Mouse (Mus musculus) limb, embryonic 11.5 days (tissue): ENCODE results near the gene 4933430I17Rik. TPM values are rescaled to one million over a fixed set of nuclear protein-coding genes. Genes with fewer than 3 reads are reported as not detected.
A peak's percentile ranks its signal among the peaks of the same experiment; 100 is the strongest.
"Not testable (repeated sequence)": the region's sequence is repeated elsewhere in the genome, so short reads cannot be mapped to it uniquely, and the experiment has no call there.

ENCODE experiments used
- ATAC-seq: fragments of 200-750 bp; cut with Nextera tagmentation; 2 replicates; pipeline ENCODE4 v1.8.0; 2017; ENCODE audit warnings: low read depth; ENCODE audit not compliant: insufficient number of reproducible peaks, low FRiP score, low TSS enrichment
- DNase-seq: peaks from one replicate; pipeline ENCODE4 v3.0.0-alpha.2; 2015; ENCODE audit warnings: low spot score
- H3K27ac ChIP-seq: fragments of 300-500 bp; sonication (generic); replicated peaks from 2 replicates; pipeline ENCODE4 v1.5.1; 2014; ENCODE audit warnings: low read depth, mild to moderate bottlenecking, low read length
- H3K27me3 ChIP-seq: fragments of 300-500 bp; sonication (generic); 2 replicates; pipeline ENCODE4 v1.6.1; 2014; ENCODE audit warnings: mild to moderate bottlenecking, low read length, mixed read lengths; ENCODE audit not compliant: control insufficient read depth, insufficient read depth
- H3K36me3 ChIP-seq: fragments of 300-500 bp; sonication (generic); 2 replicates; pipeline ENCODE4 v1.6.1; 2014; ENCODE audit warnings: mild to moderate bottlenecking, low read length, moderate library complexity, mixed read lengths; ENCODE audit not compliant: control insufficient read depth, insufficient read depth
- H3K4me1 ChIP-seq: fragments of 300-500 bp; sonication (generic); 2 replicates; pipeline ENCODE4 v1.6.1; 2014; ENCODE audit warnings: low read length, mixed read lengths; ENCODE audit not compliant: control insufficient read depth, insufficient read depth
- H3K4me2 ChIP-seq: fragments of 300-500 bp; sonication (generic); 2 replicates; pipeline ENCODE4 v1.6.1; 2014; ENCODE audit warnings: low read depth, mild to moderate bottlenecking, moderate library complexity; ENCODE audit not compliant: severe bottlenecking
- H3K4me3 ChIP-seq: fragments of 300-500 bp; sonication (generic); 2 replicates; pipeline ENCODE4 v1.5.1; 2014; ENCODE audit warnings: low read depth, low read length
- H3K9ac ChIP-seq: fragments of 300-500 bp; sonication (generic); 2 replicates; pipeline ENCODE4 v1.6.1; 2014; ENCODE audit warnings: mild to moderate bottlenecking, low read length
- H3K9me3 ChIP-seq: fragments of 300-500 bp; sonication (generic); 2 replicates; pipeline ENCODE4 v1.6.1; 2016; ENCODE audit warnings: low read length; ENCODE audit not compliant: control insufficient read depth
- WGBS: fragments of 180-500 bp; shearing (Covaris S2); extraction: QIAGEN DNeasy Blood & Tissue Kit; methylation state at CpG from one replicate; pipeline ENCODE4 v1.1.7; 2014; 5-methylcytosine and 5-hydroxymethylcytosine counted together
- polyA plus RNA-seq: library from polyadenylated mRNA; unstranded; fragments of >200 nt; fragmentation: Nextera tagmentation; extraction: Ambion mirVana; gene quantifications from 2 replicates; pipeline ENCODE4 v1.2.1, GENCODE M21; 2014

The 4933430I17Rik gene
- 1.3 and 1.4 TPM in 2 replicates for polyA plus RNA-seq

- DNase-seq (peak; percentile 98), ATAC-seq (peak; percentile 99)
- under 1% methylated on average over 59 of the region's 59 CpGs for WGBS
- H3K27me3 ChIP-seq = no peaks in the 10 kb centered on the region
- peak within 1 kb of the TSS; percentile 84 for H3K4me2 ChIP-seq
- peak within 1 kb of the TSS; percentile 68 for H3K4me3 ChIP-seq
- peaks cover 9% of the 10 kb centered on the region for H3K4me1 ChIP-seq
- peak within 1 kb of the TSS; percentile 80 for H3K27ac ChIP-seq
- no peaks in the 10 kb centered on the region for H3K9me3 ChIP-seq
- H3K36me3 ChIP-seq = peaks cover 2% of the 10 kb centered on the region; the same call in 1 of the 2 replicates
- peak within 1 kb of the TSS; percentile 89 for H3K9ac ChIP-seq
These were observed at the start of gene 4933430I17Rik, which contains the start of gene Pole3 for GRCm38 (mm10) chr4:62524651-62525488. TSS of gene 4933430I17Rik (plus strand) at chr4:62525369. TSS of gene Pole3 (minus strand) at chr4:62525068.

GRCm38 (mm10) chr4:62475793-62476192, 49.4 kb upstream of the 4933430I17Rik start:
- DNase-seq = no peak
- Histone ChIP-seq H3K9ac (no peak overlapping the region), H3K36me3 (no peaks in the 10 kb centered on the region), H3K27ac (no peak overlapping the region), H3K4me3 (no peak overlapping the region), H3K9me3 (no peaks in the 10 kb centered on the region), H3K27me3 (peaks cover 12% of the 10 kb centered on the region), H3K4me1 (peaks cover 4% of the 10 kb centered on the region; the same call in 1 of the 2 replicates), H3K4me2 (no peak overlapping the region)
- 87% methylated on average over 6 of the region's 6 CpGs for WGBS
- no peak for ATAC-seq

GRCm38 (mm10) chr4:62477542-62478244, 47.5 kb upstream of the 4933430I17Rik start:
- Histone ChIP-seq H3K36me3 (no peaks in the 10 kb centered on the region), H3K9ac (no peak overlapping the region), H3K27ac (no peak overlapping the region), H3K4me3 (no peak overlapping the region), H3K4me2 (no peak overlapping the region), H3K4me1 (peaks cover 4% of the 10 kb centered on the region; the same call in 1 of the 2 replicates), H3K9me3 (no peaks in the 10 kb centered on the region), H3K27me3 (peaks cover 16% of the 10 kb centered on the region)
- DNase-seq = no peak
- ATAC-seq = no peak
- WGBS = 83% methylated on average over 6 of the region's 6 CpGs

GRCm38 (mm10) chr4:62479593-62479936, 45.6 kb upstream of the 4933430I17Rik start:
- Histone ChIP-seq H3K27me3 (peaks cover 16% of the 10 kb centered on the region), H3K4me2 (peak overlapping the region; percentile 71), H3K4me3 (peak overlapping the region; percentile 42)
- DNase-seq, ATAC-seq, H3K4me1 ChIP-seq, H3K9ac ChIP-seq, H3K27ac ChIP-seq, H3K36me3 ChIP-seq, H3K9me3 ChIP-seq: not testable (repeated sequence)
- WGBS = 14% methylated on average over 11 of the region's 11 CpGs

- no peaks in the 10 kb centered on the region for H3K9me3 ChIP-seq
- H3K4me1 ChIP-seq = peaks cover 4% of the 10 kb centered on the region; the same call in 1 of the 2 replicates
- H3K4me2 ChIP-seq = peak within 1 kb of the TSS; percentile 71
- no peaks in the 10 kb centered on the region for H3K36me3 ChIP-seq
- ATAC-seq (peak; percentile 67; the same call in 1 of the 2 replicates), DNase-seq (peak; percentile 53)
- H3K27me3 ChIP-seq = peaks cover 16% of the 10 kb centered on the region
- H3K9ac ChIP-seq = no peak within 1 kb of the TSS
- peak within 1 kb of the TSS; percentile 42 for H3K4me3 ChIP-seq
- 2% methylated on average over 70 of the region's 71 CpGs for WGBS
- H3K27ac ChIP-seq = no peak within 1 kb of the TSS
These were observed 45.0 kb upstream of the 4933430I17Rik start, which contains the start of gene Bspry for GRCm38 (mm10) chr4:62479937-62480708. TSS of gene Bspry (plus strand) at chr4:62480053.

- no peak overlapping the region for H3K27ac ChIP-seq
- ATAC-seq (no peak), DNase-seq (no peak)
- peaks cover 16% of the 10 kb centered on the region for H3K27me3 ChIP-seq
- H3K4me2 ChIP-seq = no peak overlapping the region
- H3K36me3 ChIP-seq = no peaks in the 10 kb centered on the region
- 51% methylated on average over 10 of the region's 10 CpGs for WGBS
- no peak overlapping the region for H3K4me3 ChIP-seq
- peaks cover 4% of the 10 kb centered on the region; the same call in 1 of the 2 replicates for H3K4me1 ChIP-seq
- H3K9ac ChIP-seq = no peak overlapping the region
- no peaks in the 10 kb centered on the region for H3K9me3 ChIP-seq
These were observed 44.2 kb upstream of the 4933430I17Rik start for GRCm38 (mm10) chr4:62480709-62481605.

- Histone ChIP-seq H3K27me3 (peaks cover 13% of the 10 kb centered on the region), H3K27ac (no peak overlapping the region), H3K9me3 (no peaks in the 10 kb centered on the region), H3K4me3 (no peak overlapping the region), H3K36me3 (no peaks in the 10 kb centered on the region), H3K4me1 (peaks cover 1% of the 10 kb centered on the region; the same call in 1 of the 2 replicates), H3K9ac (no peak overlapping the region), H3K4me2 (no peak overlapping the region)
- no peak for ATAC-seq
- DNase-seq = no peak
- 80% methylated on average over 3 of the region's 3 CpGs for WGBS
These were observed 40.2 kb upstream of the 4933430I17Rik start for GRCm38 (mm10) chr4:62484928-62485327.
